Mouse (Mus musculus) midbrain, embryonic 10.5 days (tissue): ENCODE measurements around the gene Rrp12. TPM values are rescaled to one million over a fixed set of nuclear protein-coding genes. Genes with fewer than 3 reads are reported as not detected.

Source experiments
- DNase-seq: peaks from one replicate; pipeline ENCODE4 v3.0.0-alpha.2; 2017; ENCODE audit warnings: low spot score
- H3K27ac ChIP-seq: fragments of 300-500 bp; sonication (generic); replicated peaks from 2 replicates; pipeline ENCODE4 v1.5.1; 2016; ENCODE audit warnings: mild to moderate bottlenecking
- H3K27me3 ChIP-seq: fragments of 300-500 bp; sonication (generic); 2 replicates; pipeline ENCODE4 v1.6.1; 2016; ENCODE audit warnings: low read depth, mild to moderate bottlenecking; ENCODE audit not compliant: poor library complexity, severe bottlenecking
- H3K36me3 ChIP-seq: fragments of 300-500 bp; sonication (generic); 2 replicates; pipeline ENCODE4 v1.6.1; 2016; ENCODE audit warnings: mild to moderate bottlenecking, moderate library complexity
- H3K4me1 ChIP-seq: fragments of 300-500 bp; sonication (generic); 2 replicates; pipeline ENCODE4 v1.6.1; 2016
- H3K4me3 ChIP-seq: fragments of 300-500 bp; sonication (generic); 2 replicates; pipeline ENCODE4 v1.5.1; 2016; ENCODE audit warnings: mild to moderate bottlenecking, moderate library complexity
- H3K9me3 ChIP-seq: fragments of 300-500 bp; sonication (generic); replicated peaks from 2 replicates; pipeline ENCODE4 v1.6.1; 2016; ENCODE audit warnings: mild to moderate bottlenecking
- WGBS: fragments of 180-500 bp; shearing (Covaris S2); methylation state at CpG from one replicate; pipeline ENCODE4 v1.1.7; 2016; 5-methylcytosine and 5-hydroxymethylcytosine counted together
- polyA plus RNA-seq: library from polyadenylated mRNA; unstranded; fragments of >200 nt; fragmentation: Nextera tagmentation; extraction: Ambion mirVana; gene quantifications from 2 replicates; pipeline ENCODE4 v1.2.1, GENCODE M21; 2016

The Rrp12 gene
- polyA plus RNA-seq, 1 experiment from 2014 or later, result 35.4 TPM

DNA sequence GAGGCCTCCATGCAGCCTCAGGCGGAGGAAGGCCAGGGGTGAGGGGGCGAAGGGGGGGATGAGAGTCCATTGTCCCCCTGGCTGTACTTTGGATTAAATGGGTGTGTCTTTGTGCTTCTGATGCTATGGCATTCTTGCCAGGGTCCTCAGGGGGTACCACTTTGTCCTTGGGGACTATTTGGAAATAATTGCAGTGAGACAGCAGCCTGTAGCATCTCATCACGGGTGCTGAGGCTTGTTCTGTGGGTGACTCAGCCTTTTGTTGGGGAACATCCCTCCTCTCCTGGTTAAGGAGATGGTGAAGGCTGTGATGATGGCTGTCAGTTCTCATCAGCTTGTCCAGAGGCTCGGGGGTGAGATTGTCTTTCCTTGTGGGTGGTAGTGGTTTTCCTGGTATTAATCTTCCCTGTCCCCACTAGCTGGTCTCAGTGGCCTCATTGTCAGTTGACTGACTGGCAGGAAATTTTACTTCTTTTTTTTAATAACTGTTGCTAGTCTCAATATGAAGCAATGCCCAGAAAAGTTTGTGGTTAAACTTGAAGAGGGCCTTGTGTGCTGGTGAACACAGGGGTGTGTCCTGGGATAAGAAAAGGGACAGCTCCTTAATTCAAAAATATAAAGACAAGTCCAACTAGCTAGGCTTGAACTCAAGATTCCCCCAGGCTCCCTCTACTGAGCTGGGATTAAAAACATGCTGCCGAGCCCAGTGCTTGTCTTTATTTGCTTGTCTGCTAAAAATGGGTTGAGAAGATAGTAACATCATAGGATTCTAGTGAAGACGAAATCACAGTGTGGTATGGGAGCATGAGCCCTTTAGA is 18.0 kb upstream of the Rrp12 start:
- H3K27me3 ChIP-seq, result no peaks in the 10 kb centered on the region
- peak overlapping the region; percentile 97 for H3K27ac ChIP-seq
- peaks cover 30% of the 10 kb centered on the region for H3K4me1 ChIP-seq
- 43% methylated on average over 6 of the region's 6 CpGs for WGBS
- peak overlapping the region; percentile 84 for H3K4me3 ChIP-seq
- DNase-seq, result no peak
- H3K36me3 ChIP-seq, result peaks cover 48% of the 10 kb centered on the region
- no peaks in the 10 kb centered on the region for H3K9me3 ChIP-seq

DNA sequence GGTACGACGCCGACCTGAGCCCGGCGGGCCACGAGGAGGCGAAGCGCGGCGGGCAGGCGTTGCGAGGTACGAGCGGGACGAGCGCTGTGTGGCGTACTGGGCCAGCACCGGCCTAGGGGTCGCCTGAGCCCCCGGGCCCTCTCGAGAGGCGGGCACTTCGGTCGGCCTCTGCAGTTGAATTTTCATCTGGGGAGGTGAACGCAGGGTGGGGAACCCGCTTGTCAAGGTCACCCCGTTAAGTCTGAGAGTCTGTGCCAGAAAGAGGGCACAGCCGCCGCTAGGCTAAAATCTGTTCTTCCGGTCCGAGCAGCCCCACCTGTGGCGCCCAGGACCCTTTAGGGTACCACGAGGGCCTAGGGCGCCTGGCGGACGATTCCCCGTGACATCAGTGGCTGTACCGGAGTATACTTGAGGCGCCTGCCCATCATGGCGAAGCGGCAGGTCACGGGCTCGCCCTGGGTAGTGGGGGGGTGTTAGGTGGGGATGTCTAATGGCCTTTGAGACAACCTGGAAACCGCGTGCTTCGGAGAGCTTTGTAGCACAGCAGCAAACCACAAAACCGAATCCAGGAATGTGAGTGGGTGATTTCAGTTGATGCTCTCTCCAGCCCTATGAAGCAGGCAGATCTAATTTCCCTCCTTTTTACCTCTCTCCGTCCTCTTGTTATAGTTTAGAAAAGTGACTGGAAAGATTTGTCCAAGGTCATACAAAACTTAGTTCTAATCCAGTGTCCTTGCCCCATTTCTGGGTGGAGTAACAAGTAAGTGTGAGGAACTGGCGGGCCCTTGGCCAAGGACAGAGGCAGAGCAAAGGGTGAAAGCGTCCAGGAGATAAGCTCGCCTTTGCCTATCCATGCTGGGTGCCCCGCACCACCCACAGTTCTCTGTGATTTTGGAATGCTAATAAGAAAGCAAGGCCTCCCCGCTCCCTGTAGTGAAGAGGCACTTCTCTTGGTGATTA is 16.4 kb upstream of the Rrp12 start:
- Histone ChIP-seq H3K27ac (peak overlapping the region; percentile 97), H3K4me3 (peak overlapping the region; percentile 84), H3K4me1 (peaks cover 30% of the 10 kb centered on the region), H3K36me3 (peaks cover 41% of the 10 kb centered on the region), H3K9me3 (no peaks in the 10 kb centered on the region), H3K27me3 (no peaks in the 10 kb centered on the region)
- peak; percentile 62 for DNase-seq
- WGBS, result under 1% methylated on average over 53 of the region's 53 CpGs

DNA sequence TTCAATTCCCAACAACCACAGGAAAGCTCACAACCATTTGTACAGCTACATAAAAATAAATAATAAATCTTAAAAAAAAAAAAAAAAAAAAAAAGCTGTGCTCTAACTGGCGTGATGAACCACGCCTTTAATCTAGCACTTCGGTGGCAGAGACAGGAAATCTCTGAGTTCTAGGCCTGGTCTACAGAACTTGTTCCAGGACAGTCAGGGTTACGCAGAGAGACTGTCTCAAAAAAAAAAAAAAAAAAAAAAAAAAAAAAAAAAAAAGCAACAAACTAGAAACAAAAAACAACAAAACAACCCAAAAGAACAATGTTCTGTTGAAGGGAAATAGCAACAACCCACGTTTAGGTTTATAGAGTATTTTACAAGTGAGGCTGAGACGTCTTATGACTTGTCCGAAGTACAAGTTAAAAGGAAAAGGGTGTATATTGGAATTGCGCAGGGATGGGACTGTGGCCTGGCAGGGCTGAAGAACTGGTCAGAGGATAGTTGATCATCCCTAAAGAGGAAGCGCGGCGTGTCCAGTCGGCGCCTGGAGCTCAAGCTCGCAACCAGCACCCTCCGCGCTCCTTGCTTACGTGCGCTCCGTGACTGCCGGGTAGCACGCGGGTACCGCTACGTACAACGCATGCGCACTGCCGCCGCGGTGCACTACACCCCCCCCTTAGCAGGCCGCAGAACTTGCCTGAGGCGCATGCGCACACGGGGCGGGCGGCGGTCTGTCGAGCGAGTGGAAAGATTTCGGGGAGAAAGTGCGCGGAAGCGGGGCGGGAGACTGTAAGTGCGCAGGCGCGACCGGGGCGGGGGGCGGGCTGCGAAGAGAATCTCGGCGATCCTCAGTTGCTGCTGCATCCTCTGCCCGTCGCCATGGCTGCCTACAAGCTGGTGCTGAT is 15.5 kb upstream of the Rrp12 start, which contains the start of gene Pgam1:
TSS of gene Pgam1 (plus strand) at position 746 of the 896 bp plus-strand sequence.
- Histone ChIP-seq H3K36me3 (peaks cover 31% of the 10 kb centered on the region), H3K27ac (peak within 1 kb of the TSS; percentile 97), H3K4me3 (peak within 1 kb of the TSS; percentile 84), H3K9me3 (no peaks in the 10 kb centered on the region), H3K27me3 (no peaks in the 10 kb centered on the region), H3K4me1 (peaks cover 30% of the 10 kb centered on the region)
- WGBS, result 6% methylated on average over 54 of the region's 54 CpGs
- DNase-seq, result peak; percentile 99

DNA sequence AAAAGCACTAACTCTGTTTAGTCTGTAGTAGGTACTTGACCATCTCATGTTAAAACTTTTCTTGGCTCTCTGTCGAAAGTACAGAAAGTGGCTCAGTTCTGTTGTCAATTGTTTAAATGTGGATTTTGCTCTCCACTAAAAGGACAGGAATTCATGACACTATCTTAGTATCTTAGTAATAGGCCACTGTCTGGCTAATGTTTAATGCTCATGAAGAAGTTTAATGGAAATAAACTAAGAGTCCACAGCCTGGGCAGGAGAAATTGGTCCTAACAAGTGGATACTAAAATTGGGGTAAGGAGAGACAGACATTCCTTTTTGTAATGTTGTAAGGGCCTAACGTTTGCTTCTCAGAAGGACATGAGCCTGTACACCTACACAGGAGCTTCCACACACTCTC is 14.4 kb upstream of the Rrp12 start:
- Histone ChIP-seq H3K27me3 (no peaks in the 10 kb centered on the region), H3K36me3 (peaks cover 21% of the 10 kb centered on the region), H3K4me1 (peaks cover 30% of the 10 kb centered on the region), H3K4me3 (no peak overlapping the region), H3K9me3 (no peaks in the 10 kb centered on the region), H3K27ac (no peak overlapping the region)
- no peak for DNase-seq
- WGBS, result 87% methylated on average over 2 of the region's 2 CpGs

DNA sequence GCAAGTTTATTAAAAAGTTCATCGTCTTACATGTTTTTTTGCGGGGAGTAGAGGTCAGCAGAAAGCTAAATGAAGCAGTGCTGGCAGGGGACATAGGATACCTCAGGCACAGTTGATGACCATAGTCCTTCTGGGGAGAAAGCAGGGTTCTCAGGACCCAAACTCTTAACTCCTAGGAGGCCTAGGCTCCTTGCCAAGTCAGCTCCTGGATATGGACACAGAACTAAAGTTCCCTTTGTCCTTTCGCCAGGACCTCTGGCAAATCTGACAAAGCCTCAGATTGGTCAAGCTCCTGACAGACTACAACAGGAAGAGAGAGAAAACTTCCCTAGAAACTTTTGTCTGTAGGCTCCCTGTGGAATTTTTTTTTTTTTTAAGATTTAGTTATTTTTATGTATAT is 12.8 kb upstream of the Rrp12 start:
- Histone ChIP-seq H3K4me3 (no peak overlapping the region), H3K27ac (no peak overlapping the region), H3K27me3 (no peaks in the 10 kb centered on the region), H3K36me3 (peaks cover 5% of the 10 kb centered on the region), H3K9me3 (no peaks in the 10 kb centered on the region), H3K4me1 (peaks cover 17% of the 10 kb centered on the region)
- 91% methylated on average over 3 of the region's 3 CpGs for WGBS
- no peak for DNase-seq

DNA sequence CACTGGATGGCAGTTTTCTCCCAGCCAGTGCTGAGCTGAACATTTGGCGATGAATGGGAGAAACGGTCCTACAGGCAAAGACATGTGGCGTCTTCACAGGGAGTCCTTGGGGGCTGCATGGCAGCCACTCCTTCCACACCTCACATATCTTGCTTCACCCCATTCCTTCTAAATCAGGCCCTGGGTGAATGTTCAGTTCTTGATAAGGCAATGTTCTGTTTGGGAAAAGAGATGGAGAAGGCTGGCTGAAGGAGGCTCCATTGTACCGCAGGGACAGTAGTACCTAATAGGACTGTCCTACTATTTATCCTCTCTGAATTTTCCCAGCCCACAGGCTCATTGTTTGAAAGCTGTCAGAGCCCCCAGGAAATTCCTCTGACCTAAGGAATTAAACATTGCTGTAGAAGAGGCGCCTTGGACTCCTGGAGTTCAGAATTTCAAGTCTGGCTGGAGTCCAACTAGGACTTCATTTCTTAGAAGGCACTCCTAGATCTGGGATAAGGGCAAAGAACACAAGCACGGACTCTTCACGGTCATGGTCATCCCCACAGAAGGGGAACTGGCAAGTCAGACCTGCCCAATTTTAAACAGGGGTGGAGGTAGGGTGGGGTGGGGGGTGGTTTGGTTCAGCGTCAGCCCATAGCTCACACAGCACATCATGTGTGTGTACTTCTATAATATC is 11.2 kb upstream of the Rrp12 start:
- 60% methylated on average over 8 of the region's 8 CpGs for WGBS
- H3K4me1 ChIP-seq, result 0 out of 2 replicates have a peak, but pooled peaks cover 5% of the 10 kb centered on the region
- no peaks in the 10 kb centered on the region for H3K27me3 ChIP-seq
- H3K27ac ChIP-seq, result no peak overlapping the region
- H3K9me3 ChIP-seq, result no peaks in the 10 kb centered on the region
- DNase-seq, result no peak
- H3K36me3 ChIP-seq, result no peaks in the 10 kb centered on the region
- H3K4me3 ChIP-seq, result no peak overlapping the region

DNA sequence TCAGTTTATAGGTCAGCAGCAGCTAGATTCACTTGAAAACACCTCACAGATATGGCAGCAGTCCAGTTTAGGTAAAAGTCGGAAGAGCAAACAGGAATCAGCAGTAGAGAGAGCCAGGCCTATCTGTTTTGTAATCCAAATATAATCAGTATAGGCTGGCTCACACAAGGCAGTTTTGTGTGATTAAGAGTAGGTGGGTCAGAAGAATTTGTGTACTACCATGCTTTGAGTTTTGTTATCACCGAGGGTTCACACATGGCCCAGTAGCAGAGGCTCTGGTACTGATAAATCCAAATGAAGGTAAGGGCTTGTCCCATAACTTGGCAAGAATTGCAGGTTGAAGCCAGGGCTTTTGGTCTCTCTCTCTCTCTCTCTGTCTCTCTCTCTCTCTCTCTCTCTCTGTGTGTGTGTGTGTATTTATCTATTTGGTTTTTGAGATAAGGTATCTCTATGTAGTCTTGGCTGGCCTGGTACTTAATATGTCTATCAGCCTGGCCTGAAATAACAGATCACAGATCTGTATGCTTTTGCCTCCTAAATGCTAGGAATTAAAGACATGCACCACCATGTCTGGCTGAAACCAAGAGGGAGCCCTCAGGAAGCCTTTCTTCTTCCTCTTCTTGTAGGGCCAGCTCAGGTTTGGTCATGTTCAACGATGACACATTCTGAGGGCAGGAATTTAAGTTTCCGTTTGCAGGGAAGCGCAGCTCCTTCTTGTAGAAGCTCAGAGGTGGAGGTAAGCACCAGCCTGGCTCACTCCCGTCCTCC is 10.5 kb upstream of the Rrp12 start:
- Histone ChIP-seq H3K36me3 (no peaks in the 10 kb centered on the region), H3K4me3 (no peak overlapping the region), H3K4me1 (0 out of 2 replicates have a peak, but pooled peaks cover 2% of the 10 kb centered on the region), H3K27me3 (no peaks in the 10 kb centered on the region), H3K27ac (no peak overlapping the region), H3K9me3 (no peaks in the 10 kb centered on the region)
- 62% methylated on average over 6 of the region's 6 CpGs for WGBS
- no peak for DNase-seq

DNA sequence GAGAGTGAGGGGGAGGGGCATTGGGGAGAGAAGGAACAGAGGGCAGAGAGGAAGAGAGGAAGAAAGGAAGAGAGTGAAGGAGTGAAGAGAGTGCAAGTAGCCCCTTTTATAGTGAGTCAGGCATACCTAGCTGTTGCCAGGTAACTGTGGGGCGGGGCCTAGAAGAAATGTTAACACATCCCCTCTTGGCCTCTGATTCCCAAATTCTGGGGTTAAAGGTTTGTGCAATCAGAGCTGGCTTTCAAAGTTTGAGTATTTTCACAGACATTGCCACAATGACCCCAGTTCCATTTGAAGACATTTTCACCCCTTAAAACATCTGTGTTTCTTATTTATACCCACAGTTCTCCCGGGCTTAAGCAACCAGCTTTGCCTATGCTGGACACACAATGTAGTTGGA is 9.3 kb upstream of the Rrp12 start:
- Histone ChIP-seq H3K4me1 (no peaks in the 10 kb centered on the region), H3K27ac (no peak overlapping the region), H3K27me3 (no peaks in the 10 kb centered on the region), H3K36me3 (no peaks in the 10 kb centered on the region), H3K4me3 (no peak overlapping the region), H3K9me3 (no peaks in the 10 kb centered on the region)
- WGBS, result 83% methylated on average over 2 of the region's 2 CpGs
- DNase-seq, result no peak

DNA sequence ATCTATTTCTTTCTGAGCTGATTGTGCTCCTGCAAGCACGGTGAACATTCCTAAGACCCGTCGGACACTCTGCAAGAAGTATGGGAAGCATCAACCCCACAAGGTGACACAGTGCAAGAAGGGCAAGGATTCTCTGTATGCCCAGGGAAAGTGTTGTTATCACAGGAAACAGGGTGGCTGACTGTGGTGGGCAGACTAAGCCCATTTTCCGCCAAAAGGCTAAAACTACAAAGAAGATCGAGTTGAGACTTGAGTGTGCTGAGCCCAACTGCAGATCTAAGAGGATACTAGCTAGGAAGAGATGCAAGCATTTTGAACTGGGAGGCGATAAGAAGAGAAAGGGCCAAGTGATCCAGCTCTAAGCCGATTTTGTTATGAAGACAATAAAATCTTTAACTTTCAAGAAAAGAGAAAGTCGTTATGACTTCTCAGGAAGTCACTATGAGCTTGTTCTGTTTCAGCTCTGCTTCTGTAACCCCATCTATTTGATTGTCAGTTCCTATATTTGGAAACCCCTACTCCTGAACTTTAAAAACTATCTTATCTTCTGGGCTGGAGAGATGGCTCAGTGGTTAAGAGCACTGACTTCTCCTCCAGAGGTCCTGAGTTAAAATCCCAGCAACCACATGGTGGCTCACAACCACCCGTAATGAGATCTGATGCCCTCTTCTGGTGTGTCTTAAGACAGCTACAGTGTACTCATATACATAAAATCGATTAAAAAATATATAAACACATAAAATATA is 7.0 kb upstream of the Rrp12 start:
- Histone ChIP-seq H3K4me1 (no peaks in the 10 kb centered on the region), H3K4me3 (no peak overlapping the region), H3K27ac (no peak overlapping the region), H3K27me3 (no peaks in the 10 kb centered on the region), H3K9me3 (no peaks in the 10 kb centered on the region), H3K36me3 (no peaks in the 10 kb centered on the region)
- DNase-seq, result no peak
- 84% methylated on average over 10 of the region's 10 CpGs for WGBS

DNA sequence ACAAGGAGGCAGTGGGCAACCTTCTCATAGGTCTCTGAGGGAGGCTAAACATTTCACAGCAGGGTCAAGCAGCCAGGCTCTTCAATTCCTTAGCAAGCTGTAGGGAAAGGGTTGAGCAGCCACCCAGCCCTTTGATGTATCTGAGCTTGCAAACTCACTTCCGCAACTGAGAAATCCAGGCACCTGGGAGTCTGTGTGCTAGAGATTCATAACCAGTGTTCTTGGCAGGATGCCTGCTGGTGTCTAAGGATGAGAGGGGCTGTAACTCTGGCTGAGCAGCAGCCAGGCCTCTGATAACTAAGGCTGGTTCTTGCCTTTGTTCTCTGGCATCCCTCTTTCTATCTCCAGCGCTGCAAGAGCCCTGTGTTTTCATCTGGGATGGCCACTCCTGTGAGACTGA is 5.7 kb upstream of the Rrp12 start:
- no peak overlapping the region for H3K4me3 ChIP-seq
- no peaks in the 10 kb centered on the region for H3K9me3 ChIP-seq
- DNase-seq, result no peak
- peaks cover under 1% of the 10 kb centered on the region; the same call in 1 of the 2 replicates for H3K4me1 ChIP-seq
- no peak overlapping the region for H3K27ac ChIP-seq
- no peaks in the 10 kb centered on the region for H3K36me3 ChIP-seq
- WGBS, result 58% methylated on average over 2 of the region's 2 CpGs
- H3K27me3 ChIP-seq, result no peaks in the 10 kb centered on the region
